ENCODE assay signal across 12 mouse cellular contexts in genomic region chr19:50013659-50014058, GRCm38 (mm10).
DNase-seq lines count a peak whose midpoint lies in the region; ATAC-seq lines count a peak whose summit lies in the region.
"Had no signal": no experiment of that assay in that cellular context is flagged by ENCODE, and none has a peak within 500 bp of the region (broad histone marks: within the 10 kb centered on the region; RNA-seq: fewer than 3 reads in every experiment).

No protein-coding gene starts in this region.

- no peak overlapping the region for H3K27ac ChIP-seq in heart, embryonic 13.5 days (replicated peaks)
- H3K27ac ChIP-seq in midbrain, embryonic 14.5 days (replicated peaks; ENCODE audit: low read depth, low read length): no peak overlapping the region
- H3K27ac ChIP-seq in midbrain, embryonic 11.5 days (ENCODE audit: low read depth, low read length): no peak overlapping the region
- H3K27ac ChIP-seq in liver, embryonic 11.5 days (ENCODE audit: low read depth, low read length): no peak overlapping the region
- H3K27ac ChIP-seq: hindbrain, embryonic 13.5 days; macrophage had no signal

- H3K27me3 ChIP-seq in heart, embryonic 13.5 days (replicated peaks): no peaks in the 10 kb centered on the region
- no peaks in the 10 kb centered on the region for H3K27me3 ChIP-seq in midbrain, embryonic 14.5 days (ENCODE audit: control insufficient read depth, insufficient read depth, low read length)
- no peaks in the 10 kb centered on the region for H3K27me3 ChIP-seq in midbrain, embryonic 11.5 days (ENCODE audit: control insufficient read depth, insufficient read depth, low read length)
- no peaks in the 10 kb centered on the region for H3K27me3 ChIP-seq in liver, embryonic 11.5 days (replicated peaks; ENCODE audit: control insufficient read depth, insufficient read depth, low read length)
- H3K27me3 ChIP-seq: CH12.LX; hindbrain, embryonic 13.5 days had no signal

- WGBS in heart, embryonic 13.5 days: 17% methylated on average over 2 of the region's 2 CpGs
- 19% methylated on average over 2 of the region's 2 CpGs for WGBS in midbrain, embryonic 14.5 days
- 53% methylated on average over 2 of the region's 2 CpGs for WGBS in midbrain, embryonic 11.5 days
- WGBS in liver, embryonic 11.5 days: 52% methylated on average over 2 of the region's 2 CpGs

- no peak overlapping the region for H3K9ac ChIP-seq in heart, embryonic 13.5 days
- no peak overlapping the region for H3K9ac ChIP-seq in midbrain, embryonic 14.5 days (replicated peaks; ENCODE audit: low read length)
- H3K9ac ChIP-seq in midbrain, embryonic 11.5 days (ENCODE audit: low read length): no peak overlapping the region
- no peak overlapping the region for H3K9ac ChIP-seq in liver, embryonic 11.5 days (ENCODE audit: low read depth, low read length)
- H3K9ac ChIP-seq: hindbrain, embryonic 13.5 days had no signal

- ATAC-seq in heart, embryonic 13.5 days (ENCODE audit: extremely low read depth, insufficient number of reproducible peaks, low FRiP score, low TSS enrichment): peak; percentile 61; the same call in 1 of the 2 replicates
- no peak for ATAC-seq in midbrain, embryonic 14.5 days (ENCODE audit: low FRiP score, low TSS enrichment)
- no peak for ATAC-seq in midbrain, embryonic 11.5 days (ENCODE audit: low FRiP score)
- ATAC-seq in liver, embryonic 11.5 days (replicated peaks; ENCODE audit: low FRiP score): no peak

- intact Hi-C loops in heart, postnatal 25 days (cut with DNase I): no loop called here

- H3K4me2 ChIP-seq in heart, embryonic 13.5 days: no peak overlapping the region
- no peak overlapping the region for H3K4me2 ChIP-seq in midbrain, embryonic 14.5 days (ENCODE audit: low read length)
- H3K4me2 ChIP-seq in midbrain, embryonic 11.5 days: no peak overlapping the region
- H3K4me2 ChIP-seq in liver, embryonic 11.5 days: no peak overlapping the region
- H3K4me2 ChIP-seq: hindbrain, embryonic 13.5 days had no signal

- DNase-seq in heart, postnatal 25 days (ENCODE audit: low spot score): no peak
- DNase-seq in midbrain, embryonic 14.5 days: peak; percentile 66
- DNase-seq in midbrain, embryonic 11.5 days (ENCODE audit: low spot score, missing footprints): no peak
- DNase-seq in left cerebral cortex, adult 9 months (ENCODE audit: low spot score in 2 of 2): peak; percentile 22 to 27
- peak; percentile 74 for DNase-seq in telencephalon, adult 2 months (ENCODE audit: low read depth, low spot score)
- DNase-seq in testis, postnatal 10 days (ENCODE audit: low spot score): no peak
- DNase-seq in liver, embryonic 11.5 days (ENCODE audit: low spot score): no peak

- H3K9me3 ChIP-seq in heart, embryonic 13.5 days: no peaks in the 10 kb centered on the region
- H3K9me3 ChIP-seq in midbrain, embryonic 14.5 days (ENCODE audit: control insufficient read depth, low read length): no peaks in the 10 kb centered on the region
- H3K9me3 ChIP-seq in midbrain, embryonic 11.5 days (ENCODE audit: control insufficient read depth, low read length): no peaks in the 10 kb centered on the region
- no peaks in the 10 kb centered on the region for H3K9me3 ChIP-seq in liver, embryonic 11.5 days (ENCODE audit: control insufficient read depth, low read length)
- H3K9me3 ChIP-seq: hindbrain, embryonic 13.5 days had no signal

- H3K4me3 ChIP-seq in heart, embryonic 13.5 days: no peak overlapping the region
- H3K4me3 ChIP-seq in midbrain, embryonic 14.5 days (replicated peaks; ENCODE audit: low read depth, low read length): no peak overlapping the region
- H3K4me3 ChIP-seq in midbrain, embryonic 11.5 days (ENCODE audit: low read depth, low read length): no peak overlapping the region
- no peak overlapping the region for H3K4me3 ChIP-seq in liver, embryonic 11.5 days (ENCODE audit: low read depth, low read length)
- H3K4me3 ChIP-seq: erythroblast, embryonic 14.5 days; hindbrain, embryonic 13.5 days had no signal

- peaks cover 8% of the 10 kb centered on the region; the same call in 1 of the 2 replicates for H3K4me1 ChIP-seq in heart, embryonic 13.5 days
- no peaks in the 10 kb centered on the region for H3K4me1 ChIP-seq in midbrain, embryonic 14.5 days (ENCODE audit: control insufficient read depth, insufficient read depth, low read length)
- no peaks in the 10 kb centered on the region for H3K4me1 ChIP-seq in midbrain, embryonic 11.5 days (ENCODE audit: control insufficient read depth, insufficient read depth, low read length)
- H3K4me1 ChIP-seq in liver, embryonic 11.5 days (replicated peaks; ENCODE audit: control insufficient read depth, insufficient read depth, low read length): no peaks in the 10 kb centered on the region
- H3K4me1 ChIP-seq: hindbrain, embryonic 13.5 days had no signal

- no peaks in the 10 kb centered on the region for H3K36me3 ChIP-seq in heart, embryonic 13.5 days
- no peaks in the 10 kb centered on the region for H3K36me3 ChIP-seq in midbrain, embryonic 14.5 days (ENCODE audit: control insufficient read depth, insufficient read depth, low read length)
- no peaks in the 10 kb centered on the region for H3K36me3 ChIP-seq in midbrain, embryonic 11.5 days (ENCODE audit: control insufficient read depth, insufficient read depth, low read length)
- H3K36me3 ChIP-seq in liver, embryonic 11.5 days (ENCODE audit: control insufficient read depth, insufficient read depth, low read length): no peaks in the 10 kb centered on the region
- H3K36me3 ChIP-seq: hindbrain, embryonic 13.5 days had no signal

Comparison
In these comparisons a context has a peak if more than half of its experiments do, and no peak if none do; other contexts are left out.
1. DNase-seq: peak in midbrain, embryonic 14.5 days (single experiment), left cerebral cortex, adult 9 months (2 of 2) and telencephalon, adult 2 months (single experiment); none in heart, postnatal 25 days (single experiment), midbrain, embryonic 11.5 days (single experiment), testis, postnatal 10 days (single experiment) and liver, embryonic 11.5 days (single experiment).